ENCODE assay signal across 7 mouse cellular contexts in the genomic region with DNA sequence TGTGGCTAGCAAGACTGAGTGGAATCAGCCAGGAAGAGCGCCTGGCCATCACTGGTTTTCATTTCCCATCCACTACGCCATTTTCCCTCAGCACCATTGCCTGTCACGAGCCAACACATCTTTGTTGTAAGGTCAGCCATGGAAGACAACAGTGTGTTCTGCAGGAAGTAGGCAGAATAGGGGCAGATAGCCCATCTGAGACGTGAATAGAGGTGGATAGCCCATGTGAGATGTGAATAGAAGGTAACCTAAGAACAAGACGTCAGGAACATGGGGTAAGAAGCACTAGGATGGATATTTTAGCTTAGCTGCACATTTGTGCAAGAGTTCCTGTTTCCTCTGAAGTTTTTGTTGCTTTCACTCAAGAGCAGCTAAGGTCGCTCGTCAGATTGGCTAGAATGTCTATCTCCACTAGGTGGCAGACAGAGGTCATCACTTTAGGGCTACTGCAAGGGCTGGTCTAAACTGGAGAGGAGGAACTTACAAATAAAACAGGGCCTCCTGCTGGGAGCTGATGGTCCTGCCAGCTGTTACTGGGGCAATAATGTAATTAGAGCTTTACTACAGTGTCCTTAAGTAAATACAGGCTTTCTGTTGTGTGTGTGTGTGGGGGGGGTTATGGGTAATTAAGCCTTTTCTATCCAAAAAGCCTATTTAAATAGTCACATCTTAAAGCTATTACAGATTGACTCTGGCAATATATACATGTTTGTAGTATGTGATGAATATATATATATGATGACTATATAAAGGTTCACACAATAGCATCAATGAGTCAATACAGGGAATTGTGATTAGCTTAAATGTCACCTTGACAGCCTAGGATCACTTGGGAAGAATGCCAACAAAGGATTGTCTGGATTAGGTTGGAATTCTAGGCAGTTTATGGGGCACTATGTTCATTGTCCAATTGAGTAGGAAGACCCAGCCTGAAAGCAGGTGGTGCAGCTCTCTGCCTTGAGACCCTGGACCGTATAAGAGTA. TPM values are rescaled to one million over a fixed set of nuclear protein-coding genes. Genes with fewer than 3 reads are reported as not detected.
A peak's percentile ranks its signal among the peaks of the same experiment; 100 is the strongest.
DNase-seq lines count a peak whose midpoint lies in the region; ATAC-seq and TF ChIP-seq lines count a peak whose summit lies in the region.

No protein-coding gene starts in this region.

- H3K27ac ChIP-seq in cerebellum, adult 2 months (ENCODE audit: insufficient read depth, low read length) = no peak overlapping the region
- no peak overlapping the region for H3K27ac ChIP-seq in hindbrain, postnatal 0 days

- H3K4me2 ChIP-seq in hindbrain, postnatal 0 days (ENCODE audit: low read depth, low read length) = no peak overlapping the region

- ATAC-seq in Patski = peak; percentile 83
- peak; percentile 91 for ATAC-seq in hindbrain, postnatal 0 days

- no peak overlapping the region for H3K4me3 ChIP-seq in cerebellum, adult 2 months (replicated peaks; ENCODE audit: insufficient read depth, low read depth, low read length)
- H3K4me3 ChIP-seq in hindbrain, postnatal 0 days (ENCODE audit: low read length) = no peak overlapping the region

- in situ Hi-C loops in Patski (cut with MboI; ENCODE audit: low pct_unique_long_range_greater_than_20kb) = no loop called here

- TF ChIP-seq POLR2A in cerebellum, adult 2 months (IDR thresholded peaks at IDR 0.05; ENCODE audit: borderline replicate concordance, insufficient read depth, low read length) = no peak

- H3K4me1 ChIP-seq in cerebellum, adult 2 months (ENCODE audit: control insufficient read depth, insufficient read depth, low read length) = no peaks in the 10 kb centered on the region
- H3K4me1 ChIP-seq in hindbrain, postnatal 0 days (ENCODE audit: insufficient read depth, low read length) = no peaks in the 10 kb centered on the region

- H3K36me3 ChIP-seq in hindbrain, postnatal 0 days (ENCODE audit: insufficient read depth, low read length) = no peaks in the 10 kb centered on the region

- CTCF ChIA-PET in Patski (lab: Charles Lee) = interaction anchor here (1.1 to 3.8 kb wide), 8 partner anchors 10 to 146 kb away, joined by 3 to 15 read pairs (median 8); a partner anchor contains a TSS

- no peaks in the 10 kb centered on the region for H3K9me3 ChIP-seq in hindbrain, postnatal 0 days (ENCODE audit: low read length)

- TF ChIP-seq CTCF in Patski (IDR thresholded peaks at IDR 0.05) = peak; percentile 80
- 0 out of 2 replicates have a peak, but pooled peaks have one; percentile 36 for TF ChIP-seq CTCF in cerebellum, adult 2 months (IDR thresholded peaks at IDR 0.05; ENCODE audit: borderline replicate concordance, insufficient read depth, low read depth, low read length)
- TF ChIP-seq CTCF in hindbrain, postnatal 0 days (IDR thresholded peaks at IDR 0.05; ENCODE audit: low read depth) = peak; percentile 88

- no peak overlapping the region for H3K9ac ChIP-seq in hindbrain, postnatal 0 days (replicated peaks; ENCODE audit: low read length)

- H3K27me3 ChIP-seq in Patski = no peaks in the 10 kb centered on the region
- no peaks in the 10 kb centered on the region for H3K27me3 ChIP-seq in cerebellum, adult 2 months (ENCODE audit: control insufficient read depth, insufficient read depth, low read length)
- H3K27me3 ChIP-seq in hindbrain, postnatal 0 days (ENCODE audit: insufficient read depth, low read length) = no peaks in the 10 kb centered on the region

- WGBS in cerebellum, adult 2 months = 38% methylated on average over 8 of the region's 8 CpGs
- 33% methylated on average over 8 of the region's 8 CpGs for WGBS in hindbrain, postnatal 0 days

- POLR2A ChIA-PET in Patski (lab: Charles Lee) = no interaction called here

- DNase-seq in Patski (ENCODE audit: low read depth, low spot score) = peak; percentile 20
- peak; percentile 39 to 42 for DNase-seq in cerebellum, adult 2 months
- peak; percentile 50 to 77 for DNase-seq in frontal cortex, adult 2 months (ENCODE audit: extremely low spot score in 1 of 2, low spot score in 1 of 2)
- peak; percentile 91 for DNase-seq in hindbrain, postnatal 0 days (ENCODE audit: low spot score)
- DNase-seq in left cerebral cortex, adult 18-20 months (ENCODE audit: low spot score in 2 of 2) = peak; percentile 32 to 37
- peak; percentile 69 to 78 for DNase-seq in lung, postnatal 4 days
- DNase-seq in right cerebral cortex, postnatal 10 days (ENCODE audit: low spot score in 2 of 2) = peak; percentile 68 to 70

RNA-seq across cellular contexts. Expression of a gene that starts 10.6 kb away (rescaled TPM):
- polyA plus RNA-seq in Patski (2021) = not detected
- 14.9 and 16.1 TPM in 2 replicates for polyA plus RNA-seq in cerebellum, adult 2 months (2012; rRNA removed)
- polyA plus RNA-seq in frontal cortex, adult 2 months (2012; rRNA removed) = 12.0 and 14.4 TPM in 2 replicates
- total RNA-seq in hindbrain, postnatal 0 days (2014; rRNA removed) = 15.3 and 16.7 TPM in 2 replicates
- polyA plus RNA-seq in hindbrain, postnatal 0 days (2015; fragmentation: Nextera tagmentation; extraction: Ambion mirVana) = 11.2 and 11.6 TPM in 2 replicates
- total RNA-seq in left cerebral cortex, adult 18-20 months (2021) = 10 to 100 TPM; 10.8 to 12.8 TPM

RNA-seq across cellular contexts. Expression of a gene that starts 11.6 kb away (rescaled TPM):
- 0.01 TPM for polyA plus RNA-seq in Patski (2021)
- 1.9 and 3.3 TPM in 2 replicates for polyA plus RNA-seq in cerebellum, adult 2 months (2012; rRNA removed)
- 4.9 and 6.9 TPM in 2 replicates for polyA plus RNA-seq in frontal cortex, adult 2 months (2012; rRNA removed)
- 8.6 and 9.1 TPM in 2 replicates for total RNA-seq in hindbrain, postnatal 0 days (2014; rRNA removed)
- polyA plus RNA-seq in hindbrain, postnatal 0 days (2015; fragmentation: Nextera tagmentation; extraction: Ambion mirVana) = 6.3 and 7.3 TPM in 2 replicates
- total RNA-seq in left cerebral cortex, adult 18-20 months (2021) = 1 to 10 TPM; 1.2 to 2.7 TPM

Comparison
In these comparisons a context has a peak if more than half of its experiments do, and no peak if none do; other contexts are left out.
1. DNase-seq: peak in every context shown above with its lines; median percentile 91 in hindbrain, postnatal 0 days; 74 in lung, postnatal 4 days; 69 in right cerebral cortex, postnatal 10 days; 64 in frontal cortex, adult 2 months; 40 in cerebellum, adult 2 months; 34 in left cerebral cortex, adult 18-20 months; 20 in Patski.
2. CTCF ChIP-seq: peak in every context shown above with its lines; median percentile 88 in hindbrain, postnatal 0 days; 80 in Patski; 36 in cerebellum, adult 2 months.
3. RNA of a gene that starts 10.6 kb away (polyA plus RNA-seq): 14.9 to 16.1 TPM in cerebellum, adult 2 months, 12.0 to 14.4 TPM in frontal cortex, adult 2 months and 11.2 to 11.6 TPM in hindbrain, postnatal 0 days; not detected in Patski (single experiment); every median in the first group is over 10 times any median in the second.